Mouse (Mus musculus): ENCODE data around the gene Casq1.
A peak's percentile ranks its signal among the peaks of the same experiment; 100 is the strongest.
"Not testable (repeated sequence)": the region's sequence is repeated elsewhere in the genome, so short reads cannot be mapped to it uniquely, and the experiment has no call there.

The Casq1 gene

DNA sequence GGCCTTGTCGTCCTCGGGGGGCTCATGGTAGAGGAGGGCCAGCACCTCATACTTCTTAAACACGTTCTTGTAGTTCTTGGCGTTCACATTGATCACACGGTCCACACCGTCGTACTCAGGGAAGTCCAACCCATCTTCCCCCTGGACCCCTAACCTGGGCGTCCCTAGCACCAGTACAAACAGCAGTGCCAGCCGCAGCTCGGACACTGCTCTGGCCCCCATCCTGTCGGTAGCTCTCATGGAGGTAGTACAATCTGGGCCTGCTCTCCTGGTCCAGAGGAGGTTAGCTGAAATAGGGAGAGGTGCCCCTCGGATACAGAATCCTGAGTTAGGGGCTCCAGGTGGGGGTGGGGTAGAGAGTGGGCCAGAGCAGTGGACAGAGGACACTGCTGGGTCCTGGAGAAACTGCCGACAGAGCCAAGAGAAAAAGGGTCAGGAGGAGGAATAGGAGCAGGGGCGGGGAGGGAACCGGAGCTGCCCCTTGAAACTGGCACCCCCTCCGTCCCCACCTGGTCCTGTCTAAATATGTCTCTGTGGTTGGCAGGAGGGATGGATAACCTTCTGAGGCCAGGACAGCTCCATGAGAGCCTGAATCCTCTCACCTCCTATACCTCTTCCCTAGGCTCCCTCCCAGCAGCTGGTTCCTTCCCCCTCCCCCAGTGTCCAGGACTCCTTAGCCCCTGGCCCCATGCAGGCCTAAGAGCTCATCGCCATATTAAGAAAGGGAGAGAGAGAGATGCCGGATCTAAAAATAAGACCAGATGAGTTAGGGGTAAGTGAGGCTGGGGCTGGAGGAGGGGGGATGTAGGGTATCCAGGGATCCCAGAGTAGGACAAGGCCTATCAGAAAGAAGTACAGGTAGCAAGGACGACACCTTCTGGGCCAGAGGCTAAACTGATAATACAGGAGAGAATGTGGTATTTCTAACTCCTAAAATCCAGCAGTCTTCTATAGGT is at the start of gene Casq1:
Casq1 (minus strand) TSS at position 418 of the 956 bp plus-strand sequence.
- DNase-seq: no peak

DNA sequence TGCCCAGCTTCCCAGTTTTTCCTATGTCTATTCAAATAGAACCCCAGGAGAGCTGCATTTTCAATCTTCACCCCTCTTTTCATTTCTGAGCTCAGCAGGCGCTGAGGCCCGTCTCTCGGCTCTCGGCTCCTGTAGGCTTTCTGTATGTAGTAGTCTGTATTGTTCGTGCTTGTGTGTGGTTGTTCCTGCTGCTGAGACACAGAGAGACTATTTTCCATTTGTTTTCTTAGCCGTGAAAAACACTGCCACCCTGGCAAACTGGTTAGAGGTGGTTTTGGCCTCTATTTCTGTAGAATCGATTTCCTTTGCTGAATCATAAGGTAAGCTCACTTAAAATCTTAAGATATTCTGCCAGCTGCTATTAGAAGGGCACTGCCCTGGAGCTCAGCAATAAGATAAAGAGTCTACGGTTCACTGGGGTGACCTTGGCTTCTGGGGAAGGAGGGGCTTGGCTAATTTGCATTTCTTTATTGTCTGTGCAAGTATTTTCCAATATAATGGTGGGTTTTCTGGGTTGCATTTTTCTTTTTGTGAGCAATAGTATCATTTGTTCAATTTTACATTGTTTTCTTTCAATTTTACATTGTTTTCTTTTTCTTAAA is 41.9 kb upstream of the Casq1 start, which contains the start of gene Igsf8:
Igsf8 (plus strand) TSS at position 165 of the 602 bp plus-strand sequence.
- DNase-seq: no peak

DNA sequence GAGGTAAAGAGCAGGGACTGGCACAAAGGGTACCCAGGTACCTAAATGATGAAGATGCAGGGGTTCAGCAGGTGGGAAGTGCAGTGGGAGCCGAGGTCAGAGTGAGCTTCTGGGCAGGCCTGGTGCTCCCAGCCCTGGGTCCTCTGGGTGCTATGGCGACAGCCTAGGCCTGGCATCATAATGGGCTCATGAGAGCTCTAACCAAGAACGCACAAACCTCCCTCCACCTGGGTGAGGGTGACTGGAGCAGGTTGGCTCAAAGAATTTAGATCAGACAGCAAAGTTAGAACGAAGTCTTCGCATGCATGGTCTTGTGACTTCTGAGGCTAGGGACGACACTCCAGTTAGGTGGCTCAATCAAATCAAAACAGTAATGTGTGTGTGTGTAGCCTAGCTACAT is 38.6 kb upstream of the Casq1 start, which contains the start of gene Atp1a4:
Atp1a4 (minus strand) TSS at position 101 of the 400 bp plus-strand sequence.
- no peak for DNase-seq

DNA sequence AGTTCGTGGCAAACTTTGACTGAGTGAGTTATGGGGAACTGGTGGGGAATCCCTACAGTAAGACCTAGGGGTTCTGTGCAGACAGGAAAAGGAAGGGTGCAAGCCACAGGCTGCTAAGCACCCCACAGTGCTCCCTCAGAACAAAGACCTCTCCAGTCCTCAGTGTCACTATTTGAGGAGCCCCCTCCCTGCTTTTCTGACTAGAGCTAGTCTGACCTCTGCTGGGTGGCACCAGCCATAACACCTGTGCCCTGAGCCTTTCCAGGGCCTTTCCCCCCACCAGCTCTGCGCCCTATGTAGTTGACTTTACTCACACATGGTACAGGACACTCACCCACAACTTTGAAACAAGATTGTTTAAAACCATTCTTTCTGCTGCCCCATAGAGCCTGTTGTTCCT is 28.0 kb upstream of the Casq1 start:
- DNase-seq: peak; percentile 34 to 49

DNA sequence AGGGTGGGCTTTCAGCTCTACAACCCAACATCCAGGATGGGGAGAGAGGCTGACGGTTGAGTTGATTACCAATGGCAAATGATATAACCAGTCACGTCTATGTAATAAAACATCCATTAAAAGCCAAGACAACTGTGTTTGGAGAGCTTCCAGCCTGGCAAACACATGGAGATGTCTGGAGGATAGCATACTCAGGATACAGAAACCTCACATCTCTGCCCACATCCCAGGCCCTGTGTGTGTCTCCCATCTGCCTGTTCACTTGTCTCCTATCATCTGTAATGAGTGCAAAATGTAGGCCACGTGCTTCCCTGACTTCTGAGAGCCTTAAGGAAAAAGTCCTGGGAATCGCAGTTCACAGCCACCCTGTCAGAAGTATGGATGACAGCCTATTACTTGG is 27.5 kb upstream of the Casq1 start:
- no peak for DNase-seq

- not testable (repeated sequence) for DNase-seq
These were observed 25.0 kb upstream of the Casq1 start for GRCm38 (mm10) chr1:172244645-172245044.

GRCm38 (mm10) chr1:172243547-172244205 is 24.0 kb upstream of the Casq1 start:
- DNase-seq: peak; percentile 50 to 52

- DNase-seq: peak; percentile 60 to 87
These were observed 22.7 kb upstream of the Casq1 start for GRCm38 (mm10) chr1:172242401-172242800.

- DNase-seq: no peak
These were observed 21.5 kb upstream of the Casq1 start for GRCm38 (mm10) chr1:172240945-172241708.

GRCm38 (mm10) chr1:172229215-172229614 is 9.5 kb upstream of the Casq1 start:
- DNase-seq: no peak

GRCm38 (mm10) chr1:172228209-172228608 is 8.5 kb upstream of the Casq1 start:
- no peak for DNase-seq

GRCm38 (mm10) chr1:172221297-172222063 is 1.8 kb upstream of the Casq1 start:
- peak in 1 of 2 experiments; percentile 27 for DNase-seq

DNA sequence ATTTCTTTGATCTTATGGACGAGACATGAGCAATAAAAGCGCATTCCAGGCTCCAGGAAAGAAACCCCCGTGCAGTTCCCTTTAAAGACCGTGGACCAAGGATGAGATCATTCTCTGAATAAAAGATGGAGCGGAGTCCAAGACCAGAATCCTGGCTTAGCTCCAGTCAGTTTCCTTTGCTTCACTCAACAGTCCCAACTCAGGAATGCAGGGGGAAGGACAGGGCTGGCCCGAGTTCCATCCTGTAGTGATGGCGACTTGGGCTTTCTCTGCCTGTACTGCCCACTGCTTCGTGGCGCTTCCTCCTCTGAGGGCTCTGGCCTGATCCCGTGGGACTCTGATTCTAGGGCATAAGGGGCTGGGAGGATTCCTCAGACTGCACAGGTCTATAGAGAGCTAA is 746 bp upstream of the Casq1 start:
- peak; percentile 81 to 85 for DNase-seq

DNA sequence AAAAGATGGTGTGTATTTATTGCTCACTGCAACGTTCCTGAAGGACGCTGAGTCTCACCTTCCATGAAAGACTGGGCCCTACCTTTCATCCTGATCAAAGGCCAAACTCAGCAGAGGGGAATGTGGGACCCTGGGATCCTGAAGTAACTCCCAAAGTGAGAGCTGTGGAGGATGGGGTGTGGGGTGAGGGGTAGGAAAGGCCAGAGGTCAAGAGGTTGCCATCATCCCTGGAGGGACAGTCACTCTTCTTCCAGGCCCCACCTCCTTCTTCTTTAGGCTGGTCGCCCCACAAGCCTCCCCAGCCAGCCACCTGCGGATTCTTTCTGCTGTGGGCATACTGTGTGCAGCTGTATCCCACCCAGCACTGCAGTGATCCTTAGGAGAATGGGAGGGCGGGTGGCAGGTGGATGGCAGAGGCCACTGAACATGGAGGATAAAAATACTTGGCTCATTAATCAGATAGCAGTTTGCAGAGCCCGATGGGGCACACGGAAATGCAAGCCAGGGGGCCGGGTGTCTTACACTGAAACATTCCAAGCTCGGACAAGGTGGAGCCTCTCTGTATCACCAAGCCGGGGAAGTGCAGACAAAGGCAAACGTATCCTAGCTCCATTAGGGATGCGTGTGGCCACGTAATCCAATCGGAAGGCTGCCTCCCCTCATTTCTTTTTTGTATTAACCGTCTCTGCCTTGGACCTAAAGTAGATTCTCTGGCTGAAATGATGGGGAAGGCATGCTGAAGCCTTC is 1.3 kb downstream of the Casq1 start:
- no peak for DNase-seq

- peak; percentile 91 to 93 for DNase-seq
These were observed 2.5 kb downstream of the Casq1 start for GRCm38 (mm10) chr1:172217148-172217547.

DNA sequence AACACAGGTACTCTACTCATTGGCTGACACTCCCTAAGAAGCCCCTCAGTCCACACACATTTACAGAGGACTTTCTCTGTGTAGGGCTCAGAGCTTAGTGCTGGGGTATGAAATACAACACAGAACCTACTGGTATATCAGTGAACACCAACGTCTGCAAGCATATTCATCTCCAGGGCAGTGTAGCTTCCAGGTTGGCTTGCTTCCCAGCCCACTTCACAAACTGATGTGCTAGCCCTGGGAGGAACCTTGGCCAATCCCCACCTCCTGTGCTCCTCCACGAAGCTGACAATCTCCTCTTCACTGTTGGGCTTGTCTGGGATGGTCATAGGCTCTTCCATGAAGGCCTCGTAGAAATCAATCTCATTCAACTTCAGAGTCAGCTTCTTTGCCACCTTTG is 4.9 kb downstream of the Casq1 start:
- DNase-seq: no peak

GRCm38 (mm10) chr1:172213771-172214170 is 5.9 kb downstream of the Casq1 start:
- DNase-seq: no peak

GRCm38 (mm10) chr1:172212776-172213175 is 6.9 kb downstream of the Casq1 start:
- DNase-seq: no peak

GRCm38 (mm10) chr1:172207111-172207584 is 12.5 kb downstream of the Casq1 start:
- DNase-seq: no peak

GRCm38 (mm10) chr1:172206141-172206917 is 13.3 kb downstream of the Casq1 start, which contains the start of gene Pea15a:
Gene Pea15a (minus strand): TSS chr1:172206804.
- peak; percentile 84 to 93 for DNase-seq
